Mouse (Mus musculus): ENCODE data around the gene Ube2s. TPM values are rescaled to one million over a fixed set of nuclear protein-coding genes. Genes with fewer than 3 reads are reported as not detected.
A peak's percentile ranks its signal among the peaks of the same experiment; 100 is the strongest.

Gene Ube2s
- total and polyA plus RNA-seq, 3 experiments: 341 to 740 TPM; not detected in 1

DNA sequence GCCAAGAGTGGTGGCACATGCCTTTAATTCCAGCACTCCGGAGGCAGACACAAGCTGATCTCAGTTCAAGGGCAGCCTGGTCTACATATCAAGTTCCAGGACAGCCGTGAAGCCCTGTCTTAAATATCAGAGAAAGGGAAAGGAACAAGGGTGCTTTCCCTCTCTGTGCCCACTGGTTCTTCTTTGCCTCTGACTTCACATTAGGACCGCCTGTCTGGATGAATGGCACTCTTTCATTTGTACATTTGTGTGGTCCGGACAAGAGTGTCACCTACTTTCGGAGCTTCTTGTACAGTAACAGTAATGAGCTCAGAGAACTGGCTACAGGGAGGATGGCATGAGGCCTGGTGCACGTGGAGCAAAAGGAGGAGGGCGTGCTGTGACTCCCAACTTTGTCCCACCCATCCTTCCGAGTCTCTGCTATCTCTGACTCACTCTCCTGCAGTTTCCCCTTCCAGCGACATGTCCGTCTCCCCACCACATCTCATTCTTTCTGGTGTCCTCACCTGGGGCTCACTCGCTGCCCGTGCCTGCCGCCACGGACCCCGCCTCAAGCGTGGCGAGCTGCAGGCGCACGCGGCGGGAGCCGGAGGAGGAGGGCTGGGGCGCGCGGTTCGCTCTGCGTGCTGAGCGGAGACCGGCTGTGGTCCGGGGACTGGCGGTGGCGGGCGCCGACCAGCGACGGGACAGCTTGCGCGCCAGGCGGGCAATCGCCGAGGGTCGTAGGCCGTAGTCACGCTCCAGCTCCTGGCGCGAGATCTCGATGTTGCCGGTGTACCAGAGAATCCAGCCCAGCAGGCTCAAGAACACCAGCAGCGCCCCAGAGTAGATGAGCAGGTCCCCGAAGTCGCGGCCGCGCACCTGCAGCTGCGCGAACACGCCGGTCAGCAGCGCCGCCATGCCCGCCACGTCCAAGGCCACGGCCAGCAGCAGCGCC lies 23.6 kb downstream of the Ube2s start:
- Histone ChIP-seq H3K9me3 (replicated peaks; ENCODE audit: insufficient read depth, low read length) (no peaks in the 10 kb centered on the region), H3K9ac (ENCODE audit: control insufficient read depth, low read depth, low read length, poor library complexity, severe bottlenecking) (peak overlapping the region; percentile 93), H3K27me3 (ENCODE audit: control insufficient read depth in 1 of 2, insufficient read depth in 2 of 2, low read length in 2 of 2) (no peaks in the 10 kb centered on the region), H3K27ac (ENCODE audit: control insufficient read depth, low read depth, low read length) (peak overlapping the region; percentile 68), H3K36me3 (ENCODE audit: control insufficient read depth in 1 of 2, insufficient read depth in 2 of 2, low read length in 2 of 2) (peaks cover 1 to 15% of the 10 kb centered on the region in 2 experiments; a peak in 3 of 4 replicates), H3K4me3 (ENCODE audit: control insufficient read depth in 1 of 2, insufficient read depth in 1 of 2, low read depth in 2 of 2, low read length in 2 of 2) (peak overlapping the region; percentile 72 to 83), H3K79me2 (ENCODE audit: control insufficient read depth, insufficient read depth, low read length, poor library complexity) (peaks cover 33% of the 10 kb centered on the region), H3K4me1 (ENCODE audit: control insufficient read depth in 1 of 2, insufficient read depth in 2 of 2, low read length in 2 of 2) (peaks cover 2 to 16% of the 10 kb centered on the region in 2 experiments; a peak in 3 of 4 replicates)
- DNase-seq (ENCODE audit: low read depth, low spot score): peak; percentile 92
- TF ChIP-seq ZNF384 (IDR thresholded peaks at IDR 0.05; ENCODE audit: low read depth, low read length) (no peak), ELF1 (IDR thresholded peaks at IDR 0.05; ENCODE audit: low read depth, low read length) (no peak), NELFE (IDR thresholded peaks at IDR 0.05; ENCODE audit: low read depth, low read length) (peak; percentile 93), MXI1 (IDR thresholded peaks at IDR 0.05; ENCODE audit: low read depth, low read length) (peak; percentile 99), TCF12 (IDR thresholded peaks at IDR 0.05; ENCODE audit: low read depth, low read length) (peak; percentile 61; the same call in 1 of the 2 replicates), BHLHE40 (IDR thresholded peaks at IDR 0.05; ENCODE audit: borderline replicate concordance, low read depth, low read length) (peak; percentile 62; the same call in 1 of the 2 replicates), TAL1 (IDR thresholded peaks at IDR 0.05; ENCODE audit: low read length) (no peak), MAX (IDR thresholded peaks at IDR 0.05; ENCODE audit: low read length) (peak; percentile 98), RCOR1 (IDR thresholded peaks at IDR 0.05; ENCODE audit: low read depth, low read length) (no peak), ZKSCAN1 (IDR thresholded peaks at IDR 0.05; ENCODE audit: low read depth, low read length) (no peak), POLR2A (IDR thresholded peaks at IDR 0.05; ENCODE audit: control insufficient read depth in 1 of 2, insufficient read depth in 1 of 2, low read depth in 1 of 2, low read length in 2 of 2, poor library complexity in 1 of 2) (peak; percentile 75 to 98), USF2 (IDR thresholded peaks at IDR 0.05; ENCODE audit: borderline replicate concordance in 1 of 2, insufficient read depth in 1 of 2, low read depth in 1 of 2, low read length in 2 of 2) (no peak), MAZ (IDR thresholded peaks at IDR 0.05; ENCODE audit: low read depth, low read length) (no peak), EP300 (IDR thresholded peaks at IDR 0.05; ENCODE audit: low read depth in 1 of 2, low read length in 2 of 2) (no peak; a peak in 2 of 4 replicates), SMC3 (IDR thresholded peaks at IDR 0.05; ENCODE audit: low read depth, low read length) (no peak), ZMIZ1 (IDR thresholded peaks at IDR 0.05; ENCODE audit: low read depth, low read length) (peak; percentile 83; the same call in 1 of the 2 replicates), NRF1 (IDR thresholded peaks at IDR 0.05; ENCODE audit: insufficient read depth, low read depth, low read length, poor library complexity, severe bottlenecking) (0 out of 2 replicates have a peak, but pooled peaks have one; percentile 27), HCFC1 (IDR thresholded peaks at IDR 0.05; ENCODE audit: low read depth, low read length) (0 out of 2 replicates have a peak, but pooled peaks have one; percentile 14), UBTF (IDR thresholded peaks at IDR 0.05; ENCODE audit: borderline replicate concordance, insufficient read depth, low read depth, low read length) (peak; percentile 78; the same call in 1 of the 2 replicates), USF1 (IDR thresholded peaks at IDR 0.05; ENCODE audit: low read depth, low read length) (peak; percentile 60; the same call in 1 of the 2 replicates), CHD1 (IDR thresholded peaks at IDR 0.05; ENCODE audit: low read depth, low read length) (no peak), CTCF (IDR thresholded peaks at IDR 0.05 in 2 of 3, conservative IDR thresholded peaks at IDR 0.05 in 1 of 3; ENCODE audit: control insufficient read depth in 1 of 3, insufficient read depth in 1 of 3, low read depth in 2 of 3, low read length in 3 of 3, poor library complexity in 1 of 3, severe bottlenecking in 1 of 3) (0 out of 6 replicates have a peak, but pooled peaks of 1 of the 3 experiments have one; percentile 14), JUND (IDR thresholded peaks at IDR 0.05; ENCODE audit: low read depth, low read length) (no peak), GATA1 (IDR thresholded peaks at IDR 0.05; ENCODE audit: low read depth, low read length) (peak; percentile 34; the same call in 1 of the 2 replicates), GABPA (IDR thresholded peaks at IDR 0.05; ENCODE audit: low read depth, low read length) (no peak), SIN3A (IDR thresholded peaks at IDR 0.05; ENCODE audit: low read length) (peak; percentile 90), MYB (IDR thresholded peaks at IDR 0.05; ENCODE audit: low read depth, low read length) (no peak), KAT2A (conservative IDR thresholded peaks at IDR 0.05; ENCODE audit: low read depth, low read length) (peak; percentile 33), POLR2AphosphoS2 (IDR thresholded peaks at IDR 0.05; ENCODE audit: low read length) (peak; percentile 93), MEF2A (IDR thresholded peaks at IDR 0.05; ENCODE audit: extremely low read depth, insufficient replicate concordance, low read depth, low read length, poor library complexity, severe bottlenecking) (no peak), CHD2 (IDR thresholded peaks at IDR 0.05; ENCODE audit: low read length) (no peak), POLR2AphosphoS5 (IDR thresholded peaks at IDR 0.05; ENCODE audit: borderline replicate concordance, low read depth, low read length) (peak; percentile 81; the same call in 1 of the 2 replicates), E2F4 (IDR thresholded peaks at IDR 0.05; ENCODE audit: borderline replicate concordance, low read depth, low read length) (no peak), MAFK (IDR thresholded peaks at IDR 0.05; ENCODE audit: borderline replicate concordance, low read depth, low read length) (no peak)

Measured in MEL (cell line).